Mouse (Mus musculus): ENCODE results near the gene Sult6b2. TPM values are rescaled to one million over a fixed set of nuclear protein-coding genes. Genes with fewer than 3 reads are reported as not detected.

Sult6b2 gene
- polyA plus RNA-seq, 1 experiment from 2014 or later = not detected

DNA sequence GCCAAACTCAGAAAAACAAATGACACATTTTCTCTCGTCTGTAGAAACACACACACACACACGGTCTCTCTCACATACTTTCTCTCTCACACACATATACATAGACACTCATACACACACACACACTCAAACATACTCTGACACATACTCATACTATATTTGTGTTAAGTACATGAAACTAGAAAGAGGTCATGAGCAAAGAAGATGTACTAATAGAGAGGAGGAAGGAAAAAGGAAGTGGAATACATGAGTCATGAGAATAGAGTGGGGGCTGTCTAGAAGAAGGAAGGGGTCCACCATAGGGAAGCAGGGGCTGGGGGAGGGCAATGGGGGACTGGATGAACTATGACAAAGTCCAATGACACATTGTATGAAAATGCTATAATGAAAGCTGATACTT lies 57.1 kb downstream of the Sult6b2 start:
- no peak overlapping the region for H3K4me2 ChIP-seq
- no peaks in the 10 kb centered on the region for H3K36me3 ChIP-seq
- WGBS (ENCODE audit: insufficient replicate concordance) = 49% methylated on average over 2 of the region's 2 CpGs
- H3K27ac ChIP-seq = no peak overlapping the region
- H3K9me3 ChIP-seq (replicated peaks) = 0 out of 2 replicates have a peak, but pooled peaks cover 3% of the 10 kb centered on the region
- H3K27me3 ChIP-seq (replicated peaks) = no peaks in the 10 kb centered on the region
- H3K9ac ChIP-seq = no peak overlapping the region
- peaks cover 13% of the 10 kb centered on the region for H3K4me1 ChIP-seq
- H3K4me3 ChIP-seq = no peak overlapping the region
- ATAC-seq = no peak

DNA sequence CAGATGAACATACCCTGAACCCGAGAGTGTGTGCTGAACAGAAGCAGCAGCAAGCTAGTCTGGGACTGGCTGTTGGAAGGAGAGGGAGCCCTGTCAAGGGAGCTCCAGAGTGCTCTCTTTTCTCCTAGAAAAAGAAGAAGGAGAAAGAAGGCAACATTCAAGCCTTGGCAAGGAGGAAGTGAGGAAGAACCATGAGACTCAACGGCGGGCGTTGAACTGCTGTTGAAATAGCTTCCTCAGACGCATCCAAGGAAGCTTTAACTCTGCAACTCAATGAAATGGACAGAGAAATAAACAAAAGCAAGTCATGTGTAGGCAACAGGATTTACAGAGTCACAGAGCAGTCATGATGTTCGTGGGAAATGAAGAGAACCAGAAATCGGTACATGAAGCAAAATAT lies 57.5 kb downstream of the Sult6b2 start:
- H3K4me2 ChIP-seq = no peak overlapping the region
- ATAC-seq = no peak
- 0 out of 2 replicates have a peak, but pooled peaks cover 3% of the 10 kb centered on the region for H3K9me3 ChIP-seq (replicated peaks)
- peaks cover 12% of the 10 kb centered on the region for H3K4me1 ChIP-seq
- no peaks in the 10 kb centered on the region for H3K36me3 ChIP-seq
- 43% methylated on average over 7 of the region's 7 CpGs for whole genome bisulfite sequencing (ENCODE audit: insufficient replicate concordance)
- no peak overlapping the region for H3K9ac ChIP-seq
- no peaks in the 10 kb centered on the region for H3K27me3 ChIP-seq (replicated peaks)
- no peak overlapping the region for H3K4me3 ChIP-seq
- H3K27ac ChIP-seq = no peak overlapping the region; the same call in 1 of the 2 replicates

DNA sequence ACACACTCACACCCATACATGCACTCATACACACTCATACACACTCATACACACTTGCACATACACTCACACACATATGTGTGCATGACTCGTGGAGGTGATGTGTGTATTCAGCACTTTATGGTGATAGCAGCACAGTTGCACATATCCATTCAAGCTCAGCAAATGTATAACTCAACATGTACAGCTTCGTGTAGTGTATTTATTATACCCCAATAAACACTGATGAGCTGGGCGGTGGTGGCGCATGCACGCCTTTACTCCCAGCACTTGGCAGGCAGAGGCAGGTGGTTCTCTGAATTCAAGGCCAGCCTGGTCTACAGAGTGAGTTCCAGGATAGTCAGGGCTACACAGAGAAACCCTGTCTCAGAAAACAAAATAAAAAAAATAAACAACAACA lies 58.8 kb downstream of the Sult6b2 start:
- 85% methylated on average over 5 of the region's 5 CpGs for WGBS (ENCODE audit: insufficient replicate concordance)
- no peak overlapping the region for H3K9ac ChIP-seq
- H3K4me3 ChIP-seq = no peak overlapping the region

DNA sequence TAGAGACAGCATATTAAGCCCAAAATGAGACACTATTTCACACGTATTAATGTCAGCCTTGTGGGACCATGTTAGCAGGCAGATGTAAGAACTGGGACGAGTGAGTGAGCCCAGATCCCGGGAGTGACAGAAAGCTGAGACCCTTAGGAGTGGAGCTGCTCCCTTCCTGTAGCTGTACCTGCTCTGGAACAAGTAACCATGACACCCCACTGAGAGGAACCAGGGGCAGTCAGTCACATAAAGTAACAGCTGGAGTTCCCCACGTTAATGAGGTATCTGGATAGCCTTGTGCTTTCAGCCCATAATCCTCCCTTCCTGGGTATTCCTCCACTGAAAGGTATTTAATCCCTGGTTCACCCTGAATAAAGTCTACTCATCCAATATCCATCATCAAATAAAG lies 61.1 kb downstream of the Sult6b2 start:
- Histone ChIP-seq H3K4me1 (peaks cover 7% of the 10 kb centered on the region), H3K27me3 (replicated peaks) (no peaks in the 10 kb centered on the region), H3K4me3 (no peak overlapping the region), H3K9me3 (replicated peaks) (0 out of 2 replicates have a peak, but pooled peaks cover 3% of the 10 kb centered on the region), H3K4me2 (no peak overlapping the region), H3K27ac (no peak overlapping the region), H3K9ac (no peak overlapping the region), H3K36me3 (no peaks in the 10 kb centered on the region)
- 65% methylated on average over 4 of the region's 4 CpGs for WGBS (ENCODE audit: insufficient replicate concordance)
- ATAC-seq = no peak

More for the DNA sequence above, 58.8 kb downstream of the Sult6b2 start:
- Histone ChIP-seq H3K36me3 (no peaks in the 10 kb centered on the region), H3K27ac (no peak overlapping the region), H3K4me1 (peaks cover 12% of the 10 kb centered on the region), H3K4me2 (no peak overlapping the region), H3K27me3 (replicated peaks) (no peaks in the 10 kb centered on the region), H3K9me3 (replicated peaks) (0 out of 2 replicates have a peak, but pooled peaks cover 3% of the 10 kb centered on the region)
- peak; percentile 44; the same call in 1 of the 2 replicates for ATAC-seq

DNA sequence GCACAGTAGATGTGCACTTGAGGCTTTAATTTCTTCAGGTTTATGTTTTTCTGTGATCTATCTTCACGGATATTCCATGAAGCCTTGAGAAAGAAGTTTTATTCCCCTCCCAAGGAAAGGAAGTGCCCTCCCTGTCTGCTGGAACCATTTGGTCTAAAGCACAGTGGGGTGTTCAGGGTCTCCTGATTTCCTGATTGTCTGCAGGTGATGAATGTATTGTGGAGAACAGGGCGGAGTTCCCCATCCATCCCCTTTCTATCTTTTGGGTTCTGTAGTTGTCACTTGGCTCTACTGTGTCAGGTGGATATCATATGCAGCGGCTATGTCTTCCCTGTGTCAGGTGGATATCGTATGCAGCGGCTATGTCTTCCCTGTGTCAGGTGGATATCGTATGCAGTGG lies 62.5 kb downstream of the Sult6b2 start:
- WGBS (ENCODE audit: insufficient replicate concordance) = 75% methylated on average over 6 of the region's 6 CpGs
- Histone ChIP-seq H3K4me2 (no peak overlapping the region), H3K4me3 (no peak overlapping the region), H3K27ac (no peak overlapping the region), H3K27me3 (replicated peaks) (no peaks in the 10 kb centered on the region), H3K9me3 (replicated peaks) (0 out of 2 replicates have a peak, but pooled peaks cover 3% of the 10 kb centered on the region), H3K9ac (no peak overlapping the region), H3K36me3 (no peaks in the 10 kb centered on the region), H3K4me1 (no peaks in the 10 kb centered on the region)
- ATAC-seq = no peak

DNA sequence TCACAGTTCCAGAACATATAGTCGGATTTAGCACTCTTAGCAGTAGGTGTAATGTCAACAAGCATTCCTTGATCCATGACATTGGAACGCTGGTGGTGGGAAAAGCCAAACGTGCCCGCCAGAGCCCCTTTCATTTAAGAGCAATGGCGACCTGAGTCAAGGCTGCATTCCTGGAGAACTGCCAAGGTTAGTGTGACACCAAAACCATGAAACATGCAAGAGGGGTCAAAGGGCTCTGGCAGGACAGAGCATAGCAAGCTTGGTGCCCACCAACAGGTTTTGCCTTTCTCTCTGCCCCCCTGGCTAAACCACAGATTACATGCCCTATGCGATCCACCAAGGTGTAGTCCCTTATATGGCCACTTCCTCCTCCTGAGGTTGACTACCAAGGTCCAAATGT lies 65.7 kb downstream of the Sult6b2 start:
- 58% methylated on average over 6 of the region's 6 CpGs for WGBS (ENCODE audit: insufficient replicate concordance)
- ATAC-seq = no peak

DNA sequence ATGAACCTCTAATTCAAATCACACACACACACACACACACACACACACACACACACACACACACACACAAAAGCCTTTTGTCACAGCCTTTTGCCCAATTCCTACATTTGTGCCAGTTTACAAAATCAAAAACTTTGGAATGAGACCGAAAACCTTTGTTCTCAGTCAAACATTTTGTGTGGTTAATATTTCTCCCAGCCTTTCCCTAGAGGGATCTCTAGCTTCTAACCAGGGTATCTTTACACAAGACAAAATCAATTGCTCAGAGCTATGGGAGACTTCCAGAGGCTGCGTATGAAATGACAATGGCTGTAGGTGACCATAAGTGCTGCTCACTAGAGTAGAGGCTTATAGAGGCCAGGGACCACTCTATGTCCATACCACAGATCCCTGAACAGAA lies 66.1 kb downstream of the Sult6b2 start:
- H3K9me3 ChIP-seq (replicated peaks) = no peaks in the 10 kb centered on the region
- no peak overlapping the region for H3K4me3 ChIP-seq
- no peaks in the 10 kb centered on the region for H3K4me1 ChIP-seq
- no peak overlapping the region for H3K27ac ChIP-seq
- H3K36me3 ChIP-seq = no peaks in the 10 kb centered on the region
- no peaks in the 10 kb centered on the region for H3K27me3 ChIP-seq (replicated peaks)
- no peak for ATAC-seq
- no peak overlapping the region for H3K4me2 ChIP-seq
- 76% methylated on average over 2 of the region's 2 CpGs for WGBS (ENCODE audit: insufficient replicate concordance)
- H3K9ac ChIP-seq = no peak overlapping the region

More for the DNA sequence above, 65.7 kb downstream of the Sult6b2 start:
- Histone ChIP-seq H3K4me2 (no peak overlapping the region), H3K4me1 (no peaks in the 10 kb centered on the region), H3K27ac (no peak overlapping the region), H3K27me3 (replicated peaks) (no peaks in the 10 kb centered on the region), H3K9me3 (replicated peaks) (no peaks in the 10 kb centered on the region), H3K4me3 (no peak overlapping the region), H3K9ac (no peak overlapping the region), H3K36me3 (no peaks in the 10 kb centered on the region)

DNA sequence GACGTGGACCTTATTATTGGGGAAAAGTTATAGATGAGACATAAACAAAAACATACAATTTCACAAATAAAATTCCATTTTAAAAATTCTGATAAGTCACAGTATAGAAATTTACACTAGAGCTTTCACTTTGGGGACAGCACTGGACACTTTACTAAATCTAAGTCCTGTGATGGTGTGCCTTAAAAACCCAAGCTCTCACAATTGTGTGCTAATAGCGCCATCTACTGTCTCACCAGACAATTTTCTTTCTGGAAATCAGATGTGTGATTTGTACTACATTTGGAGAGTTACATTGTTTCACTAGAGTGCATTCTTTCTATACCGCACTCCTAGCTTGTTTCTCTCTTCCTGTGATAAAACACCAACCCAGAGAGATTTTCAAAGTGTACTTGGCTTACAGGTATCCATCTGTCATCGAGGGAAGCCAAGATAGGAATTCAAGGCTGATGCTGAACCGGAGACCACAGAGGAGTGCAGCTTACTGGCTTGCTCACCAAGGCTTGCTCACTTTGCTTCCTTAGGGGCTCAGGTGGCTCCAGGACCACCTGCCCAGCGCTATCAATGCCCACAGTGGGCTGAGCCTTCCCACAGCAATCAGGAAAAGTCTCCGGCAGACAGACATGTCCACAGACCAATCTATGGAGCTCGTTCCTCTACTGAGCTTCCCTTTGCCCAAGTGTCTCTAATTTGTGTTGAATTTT lies 68.8 kb downstream of the Sult6b2 start:
- H3K4me1 ChIP-seq = no peaks in the 10 kb centered on the region
- H3K36me3 ChIP-seq = no peaks in the 10 kb centered on the region
- 42% methylated on average over 8 of the region's 8 CpGs for WGBS (ENCODE audit: insufficient replicate concordance)
- H3K9me3 ChIP-seq (replicated peaks) = no peaks in the 10 kb centered on the region
- H3K4me2 ChIP-seq = no peak overlapping the region
- H3K4me3 ChIP-seq = no peak overlapping the region
- no peak overlapping the region for H3K9ac ChIP-seq
- no peaks in the 10 kb centered on the region for H3K27me3 ChIP-seq (replicated peaks)
- ATAC-seq = no peak
- H3K27ac ChIP-seq = no peak overlapping the region

Other genes starting within 250 kb of the Sult6b2 start
- 2.5 and 3.1 TPM in 2 replicates for gene Kcnj8, start 232.9 kb downstream of the Sult6b2 start, polyA plus RNA-seq (2016; fragmentation: Nextera tagmentation; extraction: Ambion mirVana)
- gene Abcc9, start 102.2 kb downstream of the Sult6b2 start, polyA plus RNA-seq (2016; fragmentation: Nextera tagmentation; extraction: Ambion mirVana) = 2.4 and 2.9 TPM in 2 replicates
- 157 and 159 TPM in 2 replicates for gene Cmas, start 47.8 kb downstream of the Sult6b2 start, polyA plus RNA-seq (2016; fragmentation: Nextera tagmentation; extraction: Ambion mirVana)
- gene St8sia1, start 159.9 kb upstream of the Sult6b2 start, polyA plus RNA-seq (2016; fragmentation: Nextera tagmentation; extraction: Ambion mirVana) = 0.67 TPM in 2 replicates